Mouse (Mus musculus) E14TG2a.4 (cell line): ENCODE data around the gene Nom1.
"Not testable (repeated sequence)": the region's sequence is repeated elsewhere in the genome, so short reads cannot be mapped to it uniquely, and the experiment has no call there.

Experiments used
- H3K27me3 ChIP-seq: 2 replicates; pipeline ENCODE4 v1.6.1; 2014; ENCODE audit warnings: low read length, control low read depth; ENCODE audit not compliant: insufficient read depth
- H3K36me3 ChIP-seq: 2 replicates; pipeline ENCODE4 v1.6.1; 2014; ENCODE audit warnings: low read length, control low read depth; ENCODE audit not compliant: insufficient read depth
- H3K4me1 ChIP-seq: replicated peaks from 2 replicates; pipeline ENCODE4 v1.6.1; 2014; ENCODE audit warnings: low read depth, low read length, control low read depth
- H3K4me3 ChIP-seq: replicated peaks from 2 replicates; pipeline ENCODE4 v1.5.1; 2014; ENCODE audit warnings: mild to moderate bottlenecking, low read length
- H3K9me3 ChIP-seq: 2 replicates; pipeline ENCODE4 v1.6.1; 2014; ENCODE audit warnings: low read length, control low read depth
- CTCF ChIP-seq: conservative IDR thresholded peaks from 2 replicates; pipeline ENCODE4 v1.5.1; 2014; ENCODE audit warnings: low read length
- NANOG ChIP-seq: IDR thresholded peaks from 2 replicates; pipeline ENCODE4 v1.6.1; 2014; ENCODE audit warnings: borderline replicate concordance, low read length, mixed read lengths
- POU5F1 ChIP-seq: IDR thresholded peaks from 2 replicates; pipeline ENCODE4 v1.6.1; 2014; ENCODE audit warnings: low read length, borderline replicate concordance

Nom1 gene

GRCm38 (mm10) chr5:29434228-29434871 lies at the start of gene Nom1:
TSS of gene Nom1 (plus strand) at chr5:29434664.
- H3K4me1 ChIP-seq, result peaks cover 43% of the 10 kb centered on the region
- no peaks in the 10 kb centered on the region for H3K9me3 ChIP-seq
- H3K36me3 ChIP-seq, result peaks cover 40% of the 10 kb centered on the region
- H3K4me3 ChIP-seq, result peak within 1 kb of the TSS; percentile 95
- TF ChIP-seq NANOG, result no peak
- no peak for TF ChIP-seq CTCF
- no peak for TF ChIP-seq POU5F1
- peaks cover 4% of the 10 kb centered on the region; the same call in 1 of the 2 replicates for H3K27me3 ChIP-seq

GRCm38 (mm10) chr5:29387591-29387990 lies 46.9 kb upstream of the Nom1 start:
- H3K9me3 ChIP-seq, result no peaks in the 10 kb centered on the region
- H3K4me3 ChIP-seq, result no peak overlapping the region
- TF ChIP-seq CTCF (no peak), POU5F1 (no peak), NANOG (no peak)

GRCm38 (mm10) chr5:29388181-29388943 lies 46.1 kb upstream of the Nom1 start:
- Histone ChIP-seq H3K27me3 (peaks cover 12% of the 10 kb centered on the region), H3K4me3 (no peak overlapping the region), H3K4me1 (peaks cover 13% of the 10 kb centered on the region), H3K36me3 (no peaks in the 10 kb centered on the region), H3K9me3 (no peaks in the 10 kb centered on the region)
- no peak for TF ChIP-seq NANOG
- TF ChIP-seq POU5F1, result no peak
- no peak for TF ChIP-seq CTCF

More at GRCm38 (mm10) chr5:29387591-29387990, 46.9 kb upstream of the Nom1 start:
- Histone ChIP-seq H3K36me3 (no peaks in the 10 kb centered on the region), H3K27me3 (peaks cover 12% of the 10 kb centered on the region), H3K4me1 (peaks cover 13% of the 10 kb centered on the region)

GRCm38 (mm10) chr5:29388944-29389765 lies 45.3 kb upstream of the Nom1 start:
- no peaks in the 10 kb centered on the region for H3K36me3 ChIP-seq
- H3K9me3 ChIP-seq, result no peaks in the 10 kb centered on the region
- H3K4me3 ChIP-seq, result no peak overlapping the region
- TF ChIP-seq CTCF (peak; percentile 96), POU5F1 (no peak), NANOG (no peak)
- peaks cover 12% of the 10 kb centered on the region for H3K27me3 ChIP-seq
- peaks cover 13% of the 10 kb centered on the region for H3K4me1 ChIP-seq

GRCm38 (mm10) chr5:29398427-29398826 lies 36.0 kb upstream of the Nom1 start:
- no peaks in the 10 kb centered on the region for H3K4me1 ChIP-seq
- H3K27me3 ChIP-seq, result 0 out of 2 replicates have a peak, but pooled peaks cover 4% of the 10 kb centered on the region
- TF ChIP-seq CTCF (no peak), NANOG (no peak), POU5F1 (no peak)
- H3K4me3 ChIP-seq, result no peak overlapping the region
- peaks cover 10% of the 10 kb centered on the region for H3K9me3 ChIP-seq
- no peaks in the 10 kb centered on the region for H3K36me3 ChIP-seq

- TF ChIP-seq NANOG, result no peak
- TF ChIP-seq CTCF, result no peak
- no peak for TF ChIP-seq POU5F1
- H3K4me1 ChIP-seq, result no peaks in the 10 kb centered on the region
- H3K4me3 ChIP-seq, result no peak overlapping the region
- no peaks in the 10 kb centered on the region for H3K36me3 ChIP-seq
- no peaks in the 10 kb centered on the region for H3K27me3 ChIP-seq
- peaks cover 28% of the 10 kb centered on the region for H3K9me3 ChIP-seq
Measured at GRCm38 (mm10) chr5:29410854-29411253, 23.6 kb upstream of the Nom1 start.

- Histone ChIP-seq H3K36me3 (no peaks in the 10 kb centered on the region), H3K9me3 (peaks cover 26% of the 10 kb centered on the region), H3K4me3 (no peak overlapping the region), H3K27me3 (no peaks in the 10 kb centered on the region), H3K4me1 (no peaks in the 10 kb centered on the region)
- peak; percentile 45 for TF ChIP-seq CTCF
- no peak for TF ChIP-seq NANOG
- TF ChIP-seq POU5F1, result no peak
Measured at GRCm38 (mm10) chr5:29413041-29413440, 21.4 kb upstream of the Nom1 start.

- H3K36me3 ChIP-seq, H3K4me1 ChIP-seq, H3K27me3 ChIP-seq, H3K4me3 ChIP-seq: not testable (repeated sequence)
- H3K9me3 ChIP-seq, result peaks cover 26% of the 10 kb centered on the region; the same call in 1 of the 2 replicates
Measured at GRCm38 (mm10) chr5:29423330-29423729, 11.1 kb upstream of the Nom1 start.
